Mouse (Mus musculus) thymus, postnatal 0 days (tissue): ENCODE measurements around the gene Fes. TPM values are rescaled to one million over a fixed set of nuclear protein-coding genes. Genes with fewer than 3 reads are reported as not detected.

Experiments
- DNase-seq: peaks from one replicate; pipeline ENCODE4 v3.0.0-alpha.2; 2015; ENCODE audit warnings: low spot score
- polyA plus RNA-seq: library from polyadenylated mRNA; unstranded; fragments of >200 nt; fragmentation: Nextera tagmentation; extraction: Ambion mirVana; gene quantifications from 2 replicates; pipeline ENCODE4 v1.2.1, GENCODE M21; 2015

Gene Fes
- polyA plus RNA-seq, 1 experiment from 2014 or later = 7.3 TPM

DNA sequence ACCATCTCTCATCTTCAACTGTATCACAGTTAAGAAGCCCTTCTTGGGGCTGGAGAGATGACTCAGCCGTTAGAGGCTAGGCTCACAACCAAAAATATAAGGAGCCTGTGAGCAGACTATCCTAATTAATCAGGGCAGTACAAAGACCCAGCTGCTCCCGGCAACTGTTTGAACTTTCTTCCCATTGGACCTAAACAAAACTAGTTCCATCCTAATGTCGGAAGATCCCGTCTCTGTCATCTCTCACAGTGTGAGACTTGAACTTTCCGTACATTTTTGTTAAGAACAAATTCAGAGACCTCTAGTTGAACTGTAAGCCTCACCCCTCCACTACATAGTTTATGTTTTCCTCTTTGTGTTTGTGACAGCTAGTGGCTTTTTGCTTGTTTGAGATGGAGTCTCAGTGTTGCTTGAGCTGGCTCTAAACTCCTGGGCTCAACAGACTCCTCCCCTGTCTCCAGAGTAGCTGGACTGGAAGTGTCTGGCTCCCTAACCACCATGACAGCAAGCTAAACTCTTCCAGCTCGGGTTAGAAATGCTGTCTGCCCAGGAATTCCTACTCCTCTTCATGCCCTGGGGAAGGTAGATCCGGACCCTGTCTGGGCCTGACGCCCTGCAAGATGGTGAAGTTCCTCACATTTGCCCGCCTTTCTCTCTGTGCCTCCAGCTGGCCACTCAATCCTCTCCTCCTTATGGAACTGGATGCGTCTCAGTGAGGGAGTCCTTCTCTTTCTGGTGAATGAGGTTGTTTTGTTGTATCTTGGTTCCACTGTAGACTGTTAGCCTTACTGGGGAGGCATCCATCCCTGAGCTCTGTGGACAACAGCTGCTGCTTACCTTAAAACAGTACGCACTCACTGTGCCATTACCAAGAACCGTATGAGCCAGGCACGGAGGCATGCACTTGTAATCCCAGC, 39.8 kb downstream of the Fes start:
- no peak for DNase-seq

DNA sequence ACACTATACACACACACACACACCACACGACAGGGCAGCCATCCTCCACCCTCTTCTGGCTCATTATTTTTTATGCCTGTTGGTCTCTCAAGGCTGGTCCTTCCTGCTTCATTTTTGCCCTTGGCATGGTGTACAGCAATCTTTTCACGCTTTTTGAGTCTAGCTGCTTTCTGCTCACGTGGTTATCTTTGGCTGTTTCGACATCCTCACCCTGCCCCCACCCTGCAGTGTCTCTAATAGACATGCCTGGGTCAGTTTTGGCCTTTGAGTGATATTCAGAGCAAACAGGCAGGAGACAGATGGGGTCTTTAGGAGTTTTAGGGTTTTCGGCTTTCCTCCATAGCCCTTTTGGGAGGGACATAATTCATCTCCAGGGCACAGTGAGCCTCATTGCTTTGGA, 40.9 kb downstream of the Fes start:
- no peak for DNase-seq

DNA sequence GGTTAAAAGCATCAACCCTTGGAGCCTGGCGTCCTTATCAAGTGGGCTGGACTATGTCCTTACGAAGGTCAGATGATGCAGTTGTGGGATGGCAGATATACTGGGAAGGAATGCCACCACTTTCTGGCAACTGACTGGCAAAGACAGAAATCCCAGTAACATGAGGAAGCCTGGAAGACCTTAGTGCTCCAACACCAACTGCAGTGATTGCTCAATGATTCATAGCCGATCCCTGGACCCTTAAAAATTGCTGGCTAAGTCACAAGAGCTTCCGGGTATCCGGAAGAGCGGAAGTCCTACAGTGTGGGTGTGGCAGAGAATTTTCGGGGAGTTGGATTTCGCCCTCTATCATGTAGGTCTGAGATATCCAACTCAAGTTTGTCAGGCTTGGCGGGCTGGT, 41.6 kb downstream of the Fes start:
- DNase-seq = no peak

DNA sequence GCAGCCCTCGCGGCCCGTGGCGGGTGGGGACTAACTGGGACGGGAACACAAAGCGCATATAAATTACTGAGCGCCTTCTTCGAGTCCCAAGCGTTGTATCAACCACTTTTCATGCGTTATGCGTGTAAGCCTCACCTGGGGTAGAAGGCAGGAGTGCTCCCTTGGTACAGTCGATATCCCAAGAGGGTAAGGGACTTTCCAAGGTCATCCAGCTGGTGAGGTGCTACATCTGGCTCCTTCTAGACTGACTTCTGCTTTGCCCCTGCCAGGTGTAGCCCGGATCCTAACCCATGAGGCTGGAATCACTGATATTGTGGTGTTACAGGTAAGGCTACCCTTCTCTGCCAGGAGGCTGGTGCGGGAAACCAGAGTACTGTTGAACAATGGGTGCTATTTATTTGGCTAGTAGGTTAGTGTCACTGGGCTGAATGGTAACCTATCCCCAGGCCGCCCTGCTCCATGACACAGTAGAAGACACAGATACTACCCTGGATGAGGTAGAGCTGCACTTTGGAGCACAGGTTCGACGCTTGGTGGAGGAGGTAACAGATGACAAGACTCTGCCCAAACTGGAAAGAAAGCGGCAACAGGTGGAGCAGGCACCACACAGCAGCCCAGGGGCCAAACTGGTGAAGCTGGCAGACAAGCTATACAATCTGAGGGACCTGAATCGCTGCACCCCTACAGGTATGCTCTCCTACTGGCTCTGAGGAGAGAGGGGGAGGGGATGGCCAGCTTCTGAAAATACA, 44.3 kb downstream of the Fes start:
- DNase-seq = no peak

DNA sequence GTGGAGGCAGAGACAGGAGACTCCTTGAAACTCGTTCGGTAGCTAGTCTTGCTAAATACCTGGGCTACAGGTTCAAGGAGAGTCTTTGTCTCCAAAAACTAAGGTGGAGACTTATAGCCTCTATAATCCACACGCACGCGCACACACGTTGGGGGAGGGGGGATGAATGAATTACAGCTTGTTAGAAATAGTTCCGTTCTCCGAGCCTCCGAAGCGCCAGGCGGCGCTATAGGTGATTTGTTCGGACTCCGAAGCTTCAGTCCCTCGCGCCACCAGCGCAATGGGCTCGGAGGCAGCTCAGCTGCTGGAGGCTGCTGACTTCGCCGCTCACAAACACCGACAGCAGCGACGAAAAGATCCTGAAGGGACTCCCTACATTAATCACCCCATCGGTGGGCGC, 44.9 kb downstream of the Fes start, which contains the start of gene Hddc3:
TSS of gene Hddc3 (plus strand) at position 247 of the 400 bp plus-strand sequence.
- DNase-seq = peak; percentile 98

DNA sequence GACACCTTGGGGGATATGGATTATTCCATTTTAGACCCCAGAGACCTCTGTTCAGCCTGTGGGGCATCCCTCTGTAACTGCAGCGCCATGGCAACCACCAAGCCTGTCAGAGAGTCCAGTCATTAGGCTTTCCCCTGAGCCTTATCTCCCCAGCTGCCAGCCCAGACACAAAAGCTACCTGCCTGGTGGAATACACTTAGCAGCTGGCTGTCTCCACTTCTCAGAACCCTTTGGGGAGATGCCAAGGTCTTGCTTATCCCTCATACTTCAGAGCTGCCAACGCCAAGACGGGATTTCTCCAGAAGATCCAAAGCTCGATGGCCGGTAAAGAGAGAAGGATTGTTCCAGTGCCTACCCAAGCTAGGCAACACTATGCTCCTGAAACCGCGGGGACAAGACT, 46.0 kb downstream of the Fes start:
- no peak for DNase-seq

DNA sequence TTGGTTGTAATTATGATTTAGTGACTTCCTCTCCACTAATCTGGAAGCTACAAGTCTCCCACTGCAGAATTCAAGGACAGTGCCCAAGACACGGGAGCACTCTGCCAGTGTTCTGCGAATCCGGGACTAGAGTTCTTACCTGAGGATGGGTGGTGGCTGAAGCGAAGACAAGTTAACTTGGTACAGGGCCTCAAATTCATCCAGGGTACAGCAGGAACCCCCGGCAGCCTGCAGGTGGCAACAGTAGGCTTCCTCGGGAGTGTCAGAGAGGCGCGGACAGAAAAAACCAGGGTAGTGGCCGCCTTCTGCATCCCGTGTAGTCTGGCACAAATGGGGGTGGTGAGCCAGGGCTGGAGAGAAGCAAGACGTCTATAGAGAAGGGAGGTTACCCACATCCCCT, 47.0 kb downstream of the Fes start, which contains the start of gene Unc45a:
TSS of gene Unc45a (minus strand) at position 213 of the 400 bp plus-strand sequence.
- DNase-seq = peak; percentile 84

DNA sequence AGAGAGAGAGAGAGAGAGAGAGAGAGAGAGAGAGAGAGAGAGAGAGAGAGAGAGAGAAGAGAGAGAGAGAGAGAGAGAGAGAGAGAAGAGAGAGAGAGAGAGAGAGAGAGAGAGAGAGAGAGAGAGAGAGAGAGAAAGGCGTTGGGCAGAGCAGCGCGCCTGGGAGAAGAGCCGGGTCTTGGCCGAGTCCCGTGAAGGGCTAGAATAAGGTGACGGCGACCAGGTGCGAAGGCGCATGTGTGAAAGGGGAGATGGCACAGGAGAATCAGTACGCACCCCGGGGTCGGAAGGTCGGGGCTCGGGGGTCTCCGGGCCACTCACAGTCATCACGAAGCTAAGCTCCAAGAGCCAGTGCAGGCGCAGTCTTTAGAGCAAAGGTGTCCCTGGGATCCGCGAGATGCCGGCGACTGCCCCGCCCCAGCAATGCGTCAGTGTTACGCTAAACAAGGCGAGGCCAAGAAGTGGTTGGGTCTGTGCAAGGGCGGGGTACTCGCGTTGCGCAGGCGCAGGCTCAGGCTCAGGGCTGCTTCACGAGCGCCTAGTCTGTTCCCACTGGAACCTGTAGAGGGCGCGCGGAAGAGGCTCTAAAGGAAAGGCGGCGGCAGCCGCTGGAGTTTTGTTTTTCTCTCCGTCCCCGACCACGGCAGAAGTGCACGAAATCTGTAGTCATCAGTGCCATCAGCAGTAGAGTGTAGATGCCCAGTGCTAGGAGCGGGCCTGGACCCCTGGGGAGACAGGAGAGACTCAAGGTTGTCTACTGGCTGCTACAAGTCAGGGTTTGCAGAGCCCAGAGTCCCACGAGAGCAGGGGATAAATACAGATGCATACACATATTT, 47.7 kb downstream of the Fes start:
- peak; percentile 99 for DNase-seq

DNA sequence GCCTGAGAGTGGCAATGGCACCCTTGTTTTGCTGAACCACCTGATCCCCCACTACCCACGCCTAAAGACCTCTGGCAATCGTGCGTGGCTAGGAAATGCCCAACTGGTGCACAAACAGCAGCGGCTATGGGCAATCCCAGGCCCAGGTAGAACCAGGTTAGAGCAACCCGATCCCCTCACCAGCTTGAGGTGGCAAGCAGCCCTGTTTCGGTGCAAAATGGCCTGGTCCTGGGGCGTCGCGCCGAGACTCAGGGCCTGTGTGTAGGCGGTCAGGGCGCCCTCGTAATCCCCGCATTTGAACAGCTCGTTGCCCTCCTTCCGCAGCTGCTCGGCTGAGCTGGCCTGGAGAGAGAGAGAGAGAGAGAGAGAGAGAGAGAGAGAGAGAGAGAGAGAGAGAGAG, 48.4 kb downstream of the Fes start:
- peak; percentile 37 for DNase-seq

DNA sequence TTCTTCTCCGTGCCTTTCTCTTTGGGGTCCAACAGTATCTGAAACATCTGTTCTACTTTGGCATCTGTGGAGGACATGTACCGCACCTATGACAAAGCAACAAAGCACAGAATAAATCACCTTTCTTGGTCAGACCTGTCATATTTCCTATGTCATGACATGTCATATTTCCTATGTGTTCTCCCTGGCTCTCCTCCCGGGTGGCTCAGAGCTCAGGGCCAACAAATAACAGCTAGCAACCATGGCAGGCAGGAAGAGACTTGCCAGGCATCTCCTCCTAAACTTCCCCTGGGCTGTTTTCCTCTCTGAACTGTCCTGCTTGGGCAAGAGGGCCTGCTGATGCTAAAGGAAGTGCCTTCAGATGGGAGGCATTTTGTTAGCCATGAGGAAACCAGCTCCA, 50.8 kb downstream of the Fes start:
- no peak for DNase-seq

DNA sequence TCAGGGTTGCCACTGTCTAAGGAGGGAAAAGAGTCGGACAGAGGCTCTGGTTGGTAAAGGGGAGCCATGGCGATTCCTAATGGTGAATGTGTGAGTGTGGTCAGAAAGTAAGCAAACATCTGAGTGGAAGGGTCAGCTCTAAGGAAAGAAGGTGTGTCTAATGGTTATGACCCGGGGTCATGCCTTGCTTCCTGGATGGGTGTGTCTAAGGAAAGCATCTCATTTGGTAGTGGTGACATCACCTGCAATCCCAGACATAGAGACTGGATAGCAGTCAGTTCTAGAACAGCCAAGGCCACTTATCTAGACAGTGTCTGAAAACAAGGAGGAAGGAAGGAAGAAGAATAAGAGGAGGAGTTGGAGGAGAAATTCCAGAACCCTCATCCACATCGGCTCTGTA, 52.9 kb downstream of the Fes start:
- DNase-seq = no peak

DNA sequence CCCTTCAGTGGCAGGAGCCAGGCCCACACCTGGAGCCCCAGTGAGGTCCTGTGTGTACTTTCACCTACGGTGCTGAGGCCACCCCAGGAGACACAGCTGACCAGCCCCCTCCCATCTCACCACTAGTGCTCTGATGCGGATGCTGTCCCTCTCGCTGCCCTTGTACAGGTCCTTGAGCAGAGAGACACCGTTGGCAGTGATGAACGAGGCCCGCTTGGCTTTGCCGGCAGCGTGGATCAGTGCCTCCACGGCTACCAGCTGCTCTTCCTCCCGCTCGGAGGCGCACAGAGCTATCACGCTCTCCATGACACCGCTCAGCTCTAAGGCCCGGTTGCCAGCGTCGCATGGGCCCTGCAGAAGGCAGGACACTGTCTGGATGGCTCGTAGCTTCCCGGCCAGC, 56.3 kb downstream of the Fes start:
- no peak for DNase-seq

DNA sequence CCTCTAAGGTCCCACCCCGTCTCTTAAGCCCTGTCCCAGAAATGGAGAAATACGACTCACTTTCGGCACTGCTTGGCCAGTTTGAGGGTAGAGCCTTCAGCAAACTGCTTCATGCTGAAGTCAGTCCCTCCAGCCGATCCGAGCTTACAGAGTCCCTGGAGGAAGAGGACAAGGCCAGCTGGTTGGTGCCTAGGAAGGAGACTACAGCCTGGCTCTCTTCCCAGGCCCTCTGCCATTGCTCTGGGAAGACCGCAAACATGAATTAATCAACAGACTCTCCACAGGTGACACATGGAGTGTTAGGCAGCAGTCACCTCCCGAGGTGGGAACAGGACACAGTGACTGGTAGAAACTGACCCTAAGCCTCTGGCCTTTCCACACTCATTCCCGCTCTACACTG, 57.5 kb downstream of the Fes start:
- no peak for DNase-seq

Other genes with a start within 250 kb of the Fes start
- gene Sema4b, start 201.1 kb downstream of the Fes start, polyA plus RNA-seq = 16.8 and 20.9 TPM in 2 replicates
- 186 and 189 TPM in 2 replicates for gene Cib1, start 155.1 kb downstream of the Fes start, polyA plus RNA-seq
- 2.7 and 3.4 TPM in 2 replicates for gene Gdpgp1, start 155.1 kb downstream of the Fes start, polyA plus RNA-seq
- gene Ttll13, start 141.6 kb downstream of the Fes start, polyA plus RNA-seq = 0.44 and 0.70 TPM in 2 replicates
- 65.6 and 65.8 TPM in 2 replicates for gene Ngrn, start 126.7 kb downstream of the Fes start, polyA plus RNA-seq
- 5.6 and 6.8 TPM in 2 replicates for gene Vps33b, start 118.3 kb downstream of the Fes start, polyA plus RNA-seq
- gene Prc1, start 93.5 kb downstream of the Fes start, polyA plus RNA-seq = 103 and 113 TPM in 2 replicates
- gene Rccd1, start 63.5 kb downstream of the Fes start, polyA plus RNA-seq = 5.0 and 10.5 TPM in 2 replicates
- gene Unc45a, start 46.9 kb downstream of the Fes start, polyA plus RNA-seq = 31.0 and 32.3 TPM in 2 replicates
- gene Hddc3, start 44.8 kb downstream of the Fes start, polyA plus RNA-seq = 8.4 and 12.7 TPM in 2 replicates
- 7.1 and 10.3 TPM in 2 replicates for gene Man2a2, start 16.6 kb downstream of the Fes start, polyA plus RNA-seq
- gene Furin, start 17.5 kb upstream of the Fes start, polyA plus RNA-seq = 6.8 and 9.1 TPM in 2 replicates
- 14.6 and 19.5 TPM in 2 replicates for gene Blm, start 147.2 kb upstream of the Fes start, polyA plus RNA-seq